Comparison of ENCODE assay signal across 9 mouse cellular contexts in genomic region chr12:26412802-26413201, GRCm38 (mm10). TPM values are rescaled to one million over a fixed set of nuclear protein-coding genes. Genes with fewer than 3 reads are reported as not detected.
DNase-seq lines count a peak whose midpoint lies in the region; ATAC-seq lines count a peak whose summit lies in the region.
"Had no signal": no experiment of that assay in that cellular context is flagged by ENCODE, and none has a peak within 500 bp of the region (broad histone marks: within the 10 kb centered on the region; RNA-seq: fewer than 3 reads in every experiment).

No protein-coding gene starts in this region.

- no peaks in the 10 kb centered on the region for H3K9me3 ChIP-seq in forebrain, embryonic 10.5 days
- no peaks in the 10 kb centered on the region for H3K9me3 ChIP-seq in midbrain, embryonic 15.5 days

- intact Hi-C loops in heart, postnatal 36 days (cut with DNase I) = no loop called here

- peaks cover 52% of the 10 kb centered on the region for H3K36me3 ChIP-seq in forebrain, embryonic 10.5 days (replicated peaks)
- H3K36me3 ChIP-seq in midbrain, embryonic 15.5 days (replicated peaks) = no peaks in the 10 kb centered on the region

- no peak overlapping the region for H3K9ac ChIP-seq in midbrain, embryonic 15.5 days

- no peak for ATAC-seq in midbrain, embryonic 15.5 days (replicated peaks)
- ATAC-seq: Patski had no signal

- H3K4me3 ChIP-seq in forebrain, embryonic 10.5 days = peak overlapping the region; percentile 95
- peak overlapping the region; percentile 6; the same call in 1 of the 2 replicates for H3K4me3 ChIP-seq in midbrain, embryonic 15.5 days

- H3K4me1 ChIP-seq in forebrain, embryonic 10.5 days = peaks cover 58% of the 10 kb centered on the region
- H3K4me1 ChIP-seq in midbrain, embryonic 15.5 days = peaks cover 39% of the 10 kb centered on the region

- whole genome bisulfite sequencing in forebrain, embryonic 10.5 days = 90% methylated on average over 6 of the region's 6 CpGs
- 67% methylated on average over 6 of the region's 6 CpGs for WGBS in midbrain, embryonic 15.5 days

- no peaks in the 10 kb centered on the region for H3K27me3 ChIP-seq in forebrain, embryonic 10.5 days (ENCODE audit: poor library complexity, severe bottlenecking)
- no peaks in the 10 kb centered on the region for H3K27me3 ChIP-seq in midbrain, embryonic 15.5 days (replicated peaks)
- H3K27me3 ChIP-seq: Patski had no signal

- peak overlapping the region; percentile 62 for H3K4me2 ChIP-seq in midbrain, embryonic 15.5 days

- peak overlapping the region; percentile 58 for H3K27ac ChIP-seq in forebrain, embryonic 10.5 days
- no peak overlapping the region for H3K27ac ChIP-seq in midbrain, embryonic 15.5 days

- peak; percentile 47 for DNase-seq in kidney, postnatal 10 days
- no peak for DNase-seq in kidney, postnatal 14 days
- DNase-seq in forebrain, embryonic 10.5 days (ENCODE audit: extremely low spot score, low spot score) = no peak
- DNase-seq in heart, postnatal 36 days = peak; percentile 44 to 46
- no peak for DNase-seq in layer of hippocampus, postnatal 14 days (ENCODE audit: low spot score in 2 of 2)
- no peak for DNase-seq in cerebellum, postnatal 36 days
- no peak for DNase-seq in frontal cortex, postnatal 36 days (ENCODE audit: low spot score in 2 of 2)

RNA-seq across cellular contexts. Expression of gene Rnf144a, which starts 2.3 kb away (rescaled TPM):
- 40.8 and 41.1 TPM in 2 replicates for polyA plus RNA-seq in forebrain, embryonic 10.5 days (2016; fragmentation: Nextera tagmentation; extraction: Ambion mirVana)
- 10 to 100 TPM; 13.4 to 23.5 TPM for total RNA-seq in heart, postnatal 36 days (2021)
- 29.9 and 30.8 TPM in 2 replicates for polyA plus RNA-seq in midbrain, embryonic 15.5 days (2015; fragmentation: Nextera tagmentation; extraction: Ambion mirVana)
- total RNA-seq in layer of hippocampus, postnatal 14 days (2021) = 10 to 100 TPM; 35.3 to 39.0 TPM

RNA-seq across cellular contexts. Expression of gene Rsad2, which starts 43.5 kb away (rescaled TPM):
- polyA plus RNA-seq in forebrain, embryonic 10.5 days (2016; fragmentation: Nextera tagmentation; extraction: Ambion mirVana) = 0.12 and 0.14 TPM in 2 replicates
- 10 to 100 TPM in 1 of 2 experiments, 1 to 10 TPM in 1; 8.0 to 23.8 TPM for total RNA-seq in heart, postnatal 36 days (2021)
- polyA plus RNA-seq in midbrain, embryonic 15.5 days (2015; fragmentation: Nextera tagmentation; extraction: Ambion mirVana) = 0.39 and 0.75 TPM in 2 replicates
- under 1 TPM; 0.37 to 0.48 TPM for total RNA-seq in layer of hippocampus, postnatal 14 days (2021)

RNA-seq across cellular contexts. Expression of gene Cmpk2, which starts 56.2 kb away (rescaled TPM):
- polyA plus RNA-seq in forebrain, embryonic 10.5 days (2016; fragmentation: Nextera tagmentation; extraction: Ambion mirVana) = 4.2 and 4.4 TPM in 2 replicates
- 1 to 10 TPM; 4.6 to 9.9 TPM for total RNA-seq in heart, postnatal 36 days (2021)
- 15.6 TPM in 2 replicates for polyA plus RNA-seq in midbrain, embryonic 15.5 days (2015; fragmentation: Nextera tagmentation; extraction: Ambion mirVana)
- total RNA-seq in layer of hippocampus, postnatal 14 days (2021) = 10 to 100 TPM; 16.3 to 17.3 TPM

Comparison
In these comparisons a context has a peak if more than half of its experiments do, and no peak if none do; other contexts are left out.
1. DNase-seq: peak in kidney, postnatal 10 days (single experiment) and heart, postnatal 36 days (2 of 2); none in kidney, postnatal 14 days (single experiment), forebrain, embryonic 10.5 days (single experiment), layer of hippocampus, postnatal 14 days (0 of 2), cerebellum, postnatal 36 days (0 of 2) and frontal cortex, postnatal 36 days (0 of 2).
2. RNA of gene Rsad2, which starts 43.5 kb away (total RNA-seq): 8.0 to 23.8 TPM in heart, postnatal 36 days; 0.37 to 0.48 TPM in layer of hippocampus, postnatal 14 days; every median in the first group is over 4 times any median in the second.